Mouse (Mus musculus) heart, postnatal 0 days (tissue): ENCODE data around the gene Nxph4. TPM values are rescaled to one million over a fixed set of nuclear protein-coding genes. Genes with fewer than 3 reads are reported as not detected.

Experiments used
- ATAC-seq: fragments of 200-750 bp; cut with Nextera tagmentation; 2 replicates; pipeline ENCODE4 v1.8.0; 2017; ENCODE audit warnings: low read depth, moderate number of reproducible peaks, moderate library complexity; ENCODE audit not compliant: insufficient read depth
- DNase-seq: peaks from one replicate; pipeline ENCODE4 v3.0.0-alpha.2; 2016; ENCODE audit warnings: low spot score
- H3K27ac ChIP-seq: fragments of 300-500 bp; sonication (generic); 2 replicates; pipeline ENCODE4 v1.5.1; 2014; ENCODE audit warnings: low read depth, mild to moderate bottlenecking
- H3K27me3 ChIP-seq: fragments of 300-500 bp; sonication (generic); 2 replicates; pipeline ENCODE4 v1.6.1; 2014; ENCODE audit warnings: low read length, mixed read lengths; ENCODE audit not compliant: control insufficient read depth, insufficient read depth
- H3K36me3 ChIP-seq: fragments of 300-500 bp; sonication (generic); replicated peaks from 2 replicates; pipeline ENCODE4 v1.6.1; 2014; ENCODE audit warnings: low read length, mixed read lengths; ENCODE audit not compliant: control insufficient read depth, insufficient read depth
- H3K4me1 ChIP-seq: fragments of 300-500 bp; sonication (generic); 2 replicates; pipeline ENCODE4 v1.6.1; 2014; ENCODE audit warnings: antibody characterized with exemption; ENCODE audit not compliant: control insufficient read depth, insufficient read depth
- H3K4me2 ChIP-seq: fragments of 300-500 bp; sonication (generic); 2 replicates; pipeline ENCODE4 v1.6.1; 2014; ENCODE audit warnings: low read depth, mild to moderate bottlenecking, low read length, moderate library complexity
- H3K4me3 ChIP-seq: fragments of 300-500 bp; sonication (generic); 2 replicates; pipeline ENCODE4 v1.5.1; 2014; ENCODE audit warnings: low read depth, low read length
- H3K9ac ChIP-seq: fragments of 300-500 bp; sonication (generic); replicated peaks from 2 replicates; pipeline ENCODE4 v1.6.1; 2014; ENCODE audit warnings: low read depth, low read length, mixed read lengths
- H3K9me3 ChIP-seq: fragments of 300-500 bp; sonication (generic); replicated peaks from 2 replicates; pipeline ENCODE4 v1.6.1; 2016; ENCODE audit warnings: low read length; ENCODE audit not compliant: control insufficient read depth
- CTCF ChIP-seq: IDR thresholded peaks from 2 replicates; pipeline ENCODE4 v1.5.1; 2016; ENCODE audit warnings: antibody characterized with exemption, control low read depth, low read depth
- EP300 ChIP-seq: IDR thresholded peaks from 2 replicates; pipeline ENCODE4 v1.6.1; 2016; ENCODE audit warnings: antibody characterized with exemption, low read depth
- WGBS: fragments of 180-500 bp; shearing (Covaris S2); extraction: QIAGEN DNeasy Blood & Tissue Kit; methylation state at CpG from one replicate; pipeline ENCODE4 v1.1.7; 2014; 5-methylcytosine and 5-hydroxymethylcytosine counted together
- polyA plus RNA-seq: library from polyadenylated mRNA; unstranded; fragments of >200 nt; fragmentation: Nextera tagmentation; extraction: Ambion mirVana; gene quantifications from 2 replicates; pipeline ENCODE4 v1.2.1, GENCODE M21; 2015
- total RNA-seq: library from RNA; depleted of rRNA; stranded (reverse); fragments of >200 nt; gene quantifications from 2 replicates; pipeline ENCODE4 v1.2.3, GENCODE M21; 2014; ENCODE audit warnings: low replicate concordance

The Nxph4 gene
- total and polyA plus RNA-seq, 2 experiments from 2014 or later = 0.41 TPM; not detected in 1

GRCm38 (mm10) chr10:127512307-127512666 is 22.1 kb downstream of the Nxph4 start:
- Histone ChIP-seq H3K9ac (no peak overlapping the region), H3K9me3 (no peaks in the 10 kb centered on the region), H3K27me3 (peaks cover 67% of the 10 kb centered on the region), H3K27ac (no peak overlapping the region), H3K36me3 (no peaks in the 10 kb centered on the region), H3K4me3 (peak overlapping the region; percentile 47), H3K4me2 (peak overlapping the region; percentile 65), H3K4me1 (peaks cover 34% of the 10 kb centered on the region)
- ATAC-seq (no peak), DNase-seq (no peak)
- WGBS = 3% methylated on average over 7 of the region's 7 CpGs
- TF ChIP-seq EP300 (no peak), CTCF (no peak)

DNA sequence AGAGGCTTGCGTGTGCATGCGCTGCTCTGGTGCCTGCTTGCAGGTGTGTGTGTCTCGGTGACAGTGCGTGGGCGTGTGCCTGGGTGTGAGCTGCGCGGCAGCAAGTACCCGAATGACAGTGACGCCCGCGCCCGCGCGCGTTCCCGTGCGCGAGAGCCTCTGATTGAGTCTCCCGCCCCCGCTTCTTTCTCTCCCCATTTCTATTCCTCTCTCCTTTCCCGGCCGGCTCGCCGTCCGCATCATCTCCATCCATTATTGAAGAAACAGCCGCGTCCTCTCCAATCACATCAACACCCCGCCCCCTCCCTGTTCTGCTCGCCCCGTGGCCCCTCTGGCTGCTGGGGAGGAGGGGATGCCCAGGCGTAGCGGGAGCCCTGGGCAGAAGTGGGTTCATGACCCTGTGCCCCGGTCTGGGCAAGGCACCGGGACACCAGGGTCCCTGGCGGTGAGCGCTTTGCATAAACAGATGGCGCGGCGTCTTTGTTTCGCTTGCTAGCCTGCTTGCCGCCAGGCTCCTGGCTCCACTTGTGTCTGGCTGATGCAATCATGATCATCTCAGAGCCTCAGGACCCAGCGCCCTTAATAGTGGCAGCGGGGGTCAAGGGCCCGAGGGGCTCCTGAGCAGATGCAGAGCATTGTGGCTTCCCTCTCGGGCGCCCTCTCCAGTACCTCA is 22.6 kb downstream of the Nxph4 start:
- Histone ChIP-seq H3K4me1 (peaks cover 29% of the 10 kb centered on the region), H3K36me3 (no peaks in the 10 kb centered on the region), H3K4me2 (peak overlapping the region; percentile 65), H3K4me3 (peak overlapping the region; percentile 47), H3K27me3 (peaks cover 68% of the 10 kb centered on the region), H3K27ac (no peak overlapping the region), H3K9me3 (no peaks in the 10 kb centered on the region), H3K9ac (0 out of 2 replicates have a peak overlapping the region, but pooled peaks have one; percentile 12)
- DNase-seq (no peak), ATAC-seq (no peak)
- under 1% methylated on average over 46 of the region's 46 CpGs for WGBS
- TF ChIP-seq EP300 (no peak), CTCF (peak; percentile 14; the same call in 1 of the 2 replicates)

- H3K36me3 ChIP-seq = no peaks in the 10 kb centered on the region
- WGBS = 16% methylated on average over 11 of the region's 11 CpGs
- ATAC-seq (no peak), DNase-seq (no peak)
- peaks cover 22% of the 10 kb centered on the region for H3K4me1 ChIP-seq
- TF ChIP-seq CTCF (no peak), EP300 (no peak)
- no peak overlapping the region for H3K27ac ChIP-seq
- H3K27me3 ChIP-seq = peaks cover 68% of the 10 kb centered on the region
- H3K4me3 ChIP-seq = peak overlapping the region; percentile 47; the same call in 1 of the 2 replicates
- H3K4me2 ChIP-seq = peak overlapping the region; percentile 65
- no peak overlapping the region for H3K9ac ChIP-seq
- H3K9me3 ChIP-seq = no peaks in the 10 kb centered on the region
Observed at GRCm38 (mm10) chr10:127510895-127511617, 23.3 kb downstream of the Nxph4 start.

GRCm38 (mm10) chr10:127509837-127510701 is 24.3 kb downstream of the Nxph4 start:
- peaks cover 68% of the 10 kb centered on the region for H3K27me3 ChIP-seq

More at GRCm38 (mm10) chr10:127509837-127510701, 24.3 kb downstream of the Nxph4 start:
- no peaks in the 10 kb centered on the region for H3K9me3 ChIP-seq
- H3K4me3 ChIP-seq = peak overlapping the region; percentile 41; the same call in 1 of the 2 replicates
- H3K36me3 ChIP-seq = no peaks in the 10 kb centered on the region
- no peak overlapping the region for H3K9ac ChIP-seq
- H3K4me1 ChIP-seq = peaks cover 19% of the 10 kb centered on the region; the same call in 1 of the 2 replicates
- 24% methylated on average over 17 of the region's 17 CpGs for WGBS
- H3K4me2 ChIP-seq = peak overlapping the region; percentile 64; the same call in 1 of the 2 replicates
- no peak for TF ChIP-seq EP300
- TF ChIP-seq CTCF = no peak
- no peak overlapping the region for H3K27ac ChIP-seq
- no peak for DNase-seq
- no peak for ATAC-seq
